Mouse (Mus musculus): ENCODE measurements around the gene Gm8298. TPM values are rescaled to one million over a fixed set of nuclear protein-coding genes. Genes with fewer than 3 reads are reported as not detected.
A peak's percentile ranks its signal among the peaks of the same experiment; 100 is the strongest.
"Not testable (repeated sequence)": the region's sequence is repeated elsewhere in the genome, so short reads cannot be mapped to it uniquely, and the experiment has no call there.

Gm8298 gene
- total RNA-seq (2021), result not detected

- DNase-seq, result no peak
- intact Hi-C loops (cut with DNase I), result no loop called here
Observed at GRCm38 (mm10) chr3:59860751-59861150, at the start of gene Gm8298. Gene Gm8298, plus strand, starts transcription at chr3:59861051.

- DNase-seq, result no peak
- intact Hi-C loops (cut with DNase I), result no loop called here
Observed at GRCm38 (mm10) chr3:59813169-59813568, 47.7 kb upstream of the Gm8298 start.

GRCm38 (mm10) chr3:59870765-59871164 is 9.9 kb downstream of the Gm8298 start:
- intact Hi-C loops (cut with DNase I), result loop anchor here (1.0 to 5.0 kb wide), 4 partner anchors 186 to 897 kb away; no protein-coding TSS in a partner anchor
- DNase-seq, result peak; percentile 45 to 62

GRCm38 (mm10) chr3:59877601-59878000 is 16.8 kb downstream of the Gm8298 start:
- DNase-seq; intact Hi-C loops (cut with DNase I): not testable (repeated sequence)

- intact Hi-C loops (cut with DNase I); DNase-seq: not testable (repeated sequence)
Observed at GRCm38 (mm10) chr3:59879801-59880554, 19.1 kb downstream of the Gm8298 start.

- no peak for DNase-seq
Observed at GRCm38 (mm10) chr3:59893276-59893675, 32.4 kb downstream of the Gm8298 start.

GRCm38 (mm10) chr3:59924914-59925313 is 64.1 kb downstream of the Gm8298 start, which contains the start of gene C130079G13Rik:
Gene C130079G13Rik, plus strand, starts transcription at chr3:59925214.
- intact Hi-C loops (cut with DNase I), result no loop called here
- DNase-seq, result no peak

More at GRCm38 (mm10) chr3:59893276-59893675, 32.4 kb downstream of the Gm8298 start:
- intact Hi-C loops (cut with DNase I), result no loop called here

Other genes starting within 250 kb of the Gm8298 start
- not detected for gene Gm5538, start 131.3 kb upstream of the Gm8298 start, total RNA-seq (2021)
- gene C130079G13Rik, start 64.2 kb downstream of the Gm8298 start, total RNA-seq (2021), result not detected
- not detected for gene Aadacl2, start 145.7 kb downstream of the Gm8298 start, total RNA-seq (2021)
- gene Aadac, start 164.7 kb downstream of the Gm8298 start, total RNA-seq (2021), result not detected
- gene Sucnr1, start 220.8 kb downstream of the Gm8298 start, total RNA-seq (2021), result under 1 TPM; 0.45 to 0.98 TPM

All from heart, postnatal 10 days (tissue).